Mouse (Mus musculus) embryonic facial prominence, embryonic 10.5 days (tissue): ENCODE data around the gene Uhrf2. TPM values are rescaled to one million over a fixed set of nuclear protein-coding genes. Genes with fewer than 3 reads are reported as not detected.

Experiments
- DNase-seq: peaks from one replicate; pipeline ENCODE4 v3.0.0-alpha.2; 2017; ENCODE audit warnings: low spot score
- H3K27ac ChIP-seq: fragments of 300-500 bp; sonication (generic); replicated peaks from 2 replicates; pipeline ENCODE4 v1.5.1; 2016; ENCODE audit warnings: mild to moderate bottlenecking
- H3K27me3 ChIP-seq: fragments of 300-500 bp; sonication (generic); replicated peaks from 2 replicates; pipeline ENCODE4 v1.6.1; 2016; ENCODE audit warnings: low read depth, mild to moderate bottlenecking; ENCODE audit not compliant: poor library complexity, severe bottlenecking
- H3K36me3 ChIP-seq: fragments of 300-500 bp; sonication (generic); replicated peaks from 2 replicates; pipeline ENCODE4 v1.6.1; 2016; ENCODE audit warnings: mild to moderate bottlenecking, moderate library complexity
- H3K4me1 ChIP-seq: fragments of 300-500 bp; sonication (generic); 2 replicates; pipeline ENCODE4 v1.6.1; 2016
- H3K4me3 ChIP-seq: fragments of 300-500 bp; sonication (generic); 2 replicates; pipeline ENCODE4 v1.5.1; 2016; ENCODE audit warnings: mild to moderate bottlenecking, moderate library complexity
- H3K9me3 ChIP-seq: fragments of 300-500 bp; sonication (generic); 2 replicates; pipeline ENCODE4 v1.6.1; 2016; ENCODE audit warnings: mild to moderate bottlenecking
- WGBS: fragments of 180-500 bp; shearing (Covaris S2); methylation state at CpG from one replicate; pipeline ENCODE4 v1.1.7; 2016; 5-methylcytosine and 5-hydroxymethylcytosine counted together
- polyA plus RNA-seq: library from polyadenylated mRNA; unstranded; fragments of >200 nt; fragmentation: Nextera tagmentation; extraction: Ambion mirVana; gene quantifications from 2 replicates; pipeline ENCODE4 v1.2.1, GENCODE M21; 2016

The Uhrf2 gene
- polyA plus RNA-seq, 1 experiment from 2014 or later = 84.7 TPM

- Histone ChIP-seq H3K27ac (no peak overlapping the region; the same call in 1 of the 2 replicates), H3K27me3 (no peaks in the 10 kb centered on the region), H3K9me3 (no peaks in the 10 kb centered on the region), H3K4me3 (no peak overlapping the region), H3K4me1 (peaks cover 51% of the 10 kb centered on the region), H3K36me3 (peaks cover 7% of the 10 kb centered on the region)
- WGBS = 66% methylated on average over 14 of the region's 14 CpGs
- no peak for DNase-seq
Measured at GRCm38 (mm10) chr19:30114919-30115441, 84.7 kb downstream of the Uhrf2 start.

GRCm38 (mm10) chr19:30115606-30116005, 85.3 kb downstream of the Uhrf2 start:
- WGBS = 88% methylated on average over 5 of the region's 5 CpGs
- no peaks in the 10 kb centered on the region for H3K27me3 ChIP-seq
- H3K4me3 ChIP-seq = no peak overlapping the region
- DNase-seq = no peak
- no peaks in the 10 kb centered on the region for H3K9me3 ChIP-seq
- no peak overlapping the region for H3K27ac ChIP-seq
- peaks cover 7% of the 10 kb centered on the region; the same call in 1 of the 2 replicates for H3K36me3 ChIP-seq
- peaks cover 52% of the 10 kb centered on the region for H3K4me1 ChIP-seq

- no peaks in the 10 kb centered on the region for H3K9me3 ChIP-seq
- H3K27ac ChIP-seq = no peak overlapping the region
- 0 out of 2 replicates have a peak, but pooled peaks cover 4% of the 10 kb centered on the region for H3K36me3 ChIP-seq
- H3K4me1 ChIP-seq = peaks cover 52% of the 10 kb centered on the region
- H3K4me3 ChIP-seq = no peak overlapping the region
- H3K27me3 ChIP-seq = no peaks in the 10 kb centered on the region
- DNase-seq = no peak
- WGBS = 71% methylated on average over 4 of the region's 4 CpGs
Measured at GRCm38 (mm10) chr19:30117241-30117640, 86.9 kb downstream of the Uhrf2 start.

DNA sequence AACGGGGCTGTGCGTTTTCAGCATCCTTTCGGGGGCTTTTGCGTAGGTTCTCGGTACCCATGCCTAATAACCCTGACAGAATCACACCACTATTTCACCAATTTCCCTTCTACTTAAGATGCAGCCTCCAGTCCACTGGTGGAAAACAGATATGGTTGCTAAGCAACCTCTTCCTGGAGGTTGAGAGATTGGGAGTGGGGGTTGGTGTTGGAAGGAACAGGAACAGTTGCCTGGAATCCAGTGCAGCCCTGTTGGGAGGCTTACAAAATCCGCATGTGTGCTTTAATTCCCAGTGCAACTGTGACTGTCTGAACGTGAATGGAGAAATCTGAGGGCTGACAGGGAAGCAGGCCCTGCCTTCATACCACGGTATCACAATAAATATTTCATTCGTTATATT, 87.5 kb downstream of the Uhrf2 start:
- Histone ChIP-seq H3K27me3 (no peaks in the 10 kb centered on the region), H3K27ac (peak overlapping the region; percentile 57), H3K36me3 (0 out of 2 replicates have a peak, but pooled peaks cover 4% of the 10 kb centered on the region), H3K4me3 (no peak overlapping the region), H3K9me3 (no peaks in the 10 kb centered on the region), H3K4me1 (peaks cover 52% of the 10 kb centered on the region)
- 73% methylated on average over 9 of the region's 9 CpGs for WGBS
- no peak for DNase-seq

- Histone ChIP-seq H3K27me3 (no peaks in the 10 kb centered on the region), H3K9me3 (no peaks in the 10 kb centered on the region), H3K4me1 (peaks cover 46% of the 10 kb centered on the region), H3K36me3 (peaks cover 6% of the 10 kb centered on the region; the same call in 1 of the 2 replicates), H3K4me3 (no peak overlapping the region), H3K27ac (peak overlapping the region; percentile 57)
- 74% methylated on average over 17 of the region's 17 CpGs for WGBS
- DNase-seq = peak; percentile 27
Measured at GRCm38 (mm10) chr19:30118344-30119312, 88.3 kb downstream of the Uhrf2 start.

DNA sequence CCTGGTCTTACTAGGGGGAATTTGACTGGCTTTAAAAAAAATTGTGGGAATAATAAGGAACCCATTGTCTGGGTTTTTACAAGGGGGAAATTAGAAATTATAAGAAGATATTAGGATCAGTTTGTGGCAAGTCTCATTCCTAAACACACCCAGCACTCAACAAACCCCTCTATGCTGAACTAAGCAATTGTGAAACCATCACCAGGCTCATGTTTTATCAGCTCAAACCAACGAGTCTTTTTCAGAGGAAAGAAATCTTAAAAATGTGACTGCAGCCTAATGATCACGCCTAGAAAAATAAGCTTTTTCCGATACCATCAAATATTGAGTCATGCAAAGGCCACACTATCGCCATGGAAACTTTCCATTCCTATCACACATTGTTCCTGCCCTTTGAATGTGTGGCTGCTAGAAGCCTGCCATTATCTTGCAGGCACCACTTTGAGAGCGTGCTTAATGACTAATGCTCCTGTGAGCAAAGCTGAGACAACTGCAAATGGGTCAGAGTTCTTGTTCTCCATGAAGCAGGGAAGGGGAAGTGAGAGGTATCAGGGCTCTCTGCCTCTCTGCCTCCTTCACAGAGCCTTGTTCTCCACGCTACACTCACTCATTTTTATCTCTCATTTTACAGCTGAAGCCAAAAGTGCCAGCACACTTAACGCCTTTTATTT, 94.8 kb downstream of the Uhrf2 start:
- H3K27ac ChIP-seq = no peak overlapping the region
- H3K9me3 ChIP-seq = no peaks in the 10 kb centered on the region
- 82% methylated on average over 7 of the region's 7 CpGs for WGBS

DNA sequence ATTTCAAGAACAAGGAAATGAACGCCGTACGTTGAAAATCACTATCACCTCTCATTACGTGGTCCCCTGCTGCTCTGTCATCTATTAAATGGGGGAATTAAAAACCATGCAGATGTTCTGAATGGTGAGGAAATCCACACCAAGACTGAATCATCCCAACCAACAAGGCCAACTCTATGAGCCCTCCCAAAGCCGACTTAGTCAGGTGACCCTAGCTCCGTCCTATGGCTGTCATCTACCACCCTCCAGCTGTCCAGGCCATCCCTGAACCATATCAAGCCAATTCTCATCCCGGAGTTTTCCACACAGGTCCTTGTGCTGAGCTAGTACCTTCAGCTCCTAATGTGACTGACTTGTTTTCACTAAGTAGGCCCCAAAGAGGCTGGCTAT, 95.4 kb downstream of the Uhrf2 start:
- Histone ChIP-seq H3K27me3 (no peaks in the 10 kb centered on the region), H3K4me1 (no peaks in the 10 kb centered on the region), H3K4me3 (no peak overlapping the region), H3K36me3 (peaks cover 24% of the 10 kb centered on the region), H3K9me3 (no peaks in the 10 kb centered on the region), H3K27ac (no peak overlapping the region)
- WGBS = 92% methylated on average over 7 of the region's 7 CpGs
- no peak for DNase-seq

More for the DNA sequence above, 94.8 kb downstream of the Uhrf2 start:
- peaks cover 24% of the 10 kb centered on the region for H3K36me3 ChIP-seq
- no peaks in the 10 kb centered on the region for H3K27me3 ChIP-seq
- DNase-seq = no peak
- H3K4me3 ChIP-seq = no peak overlapping the region
- no peaks in the 10 kb centered on the region for H3K4me1 ChIP-seq

- Histone ChIP-seq H3K27ac (no peak overlapping the region), H3K27me3 (no peaks in the 10 kb centered on the region), H3K4me1 (no peaks in the 10 kb centered on the region), H3K9me3 (no peaks in the 10 kb centered on the region), H3K4me3 (no peak overlapping the region), H3K36me3 (peaks cover 32% of the 10 kb centered on the region)
- WGBS = 75% methylated on average over 4 of the region's 4 CpGs
- no peak for DNase-seq
Measured at GRCm38 (mm10) chr19:30128177-30128576, 97.9 kb downstream of the Uhrf2 start.

- Histone ChIP-seq H3K36me3 (peaks cover 23% of the 10 kb centered on the region), H3K27me3 (no peaks in the 10 kb centered on the region), H3K4me1 (no peaks in the 10 kb centered on the region), H3K4me3 (no peak overlapping the region), H3K9me3 (no peaks in the 10 kb centered on the region), H3K27ac (no peak overlapping the region)
- DNase-seq = no peak
- 94% methylated on average over 1 of the region's 1 CpGs for whole genome bisulfite sequencing
Measured at GRCm38 (mm10) chr19:30136308-30136707, 106.0 kb downstream of the Uhrf2 start.

Other genes starting within 250 kb of the Uhrf2 start
- gene 9930021J03Rik, start 224.5 kb upstream of the Uhrf2 start, polyA plus RNA-seq = 3.8 and 4.0 TPM in 2 replicates
- gene Ranbp6, start 217.5 kb upstream of the Uhrf2 start, polyA plus RNA-seq = 21.7 and 23.7 TPM in 2 replicates
- gene Il33, start 105.4 kb upstream of the Uhrf2 start, polyA plus RNA-seq = 0.27 and 0.52 TPM in 2 replicates
- gene Trpd52l3, start 26.7 kb upstream of the Uhrf2 start, polyA plus RNA-seq = not detected in 2 replicates
- gene Gldc, start 144.9 kb downstream of the Uhrf2 start, polyA plus RNA-seq = 14.6 and 17.2 TPM in 2 replicates
- not detected in 2 replicates for gene Mbl2, start 202.4 kb downstream of the Uhrf2 start, polyA plus RNA-seq